Mouse (Mus musculus) left cerebral cortex, adult 11 months (tissue): ENCODE results near the gene Papss2.
"Not testable (repeated sequence)": the region's sequence is repeated elsewhere in the genome, so short reads cannot be mapped to it uniquely, and the experiment has no call there.

Source experiments
- DNase-seq: peaks from one replicate; pipeline ENCODE4 v3.0.0; 2022; ENCODE audit warnings: low spot score

Papss2 gene

GRCm38 (mm10) chr19:32638276-32638903 is 42.8 kb downstream of the Papss2 start:
- no peak for DNase-seq

- DNase-seq = no peak
These were observed 45.9 kb downstream of the Papss2 start for GRCm38 (mm10) chr19:32641535-32641934.

GRCm38 (mm10) chr19:32641995-32642394 is 46.4 kb downstream of the Papss2 start:
- DNase-seq = no peak

GRCm38 (mm10) chr19:32643642-32644041 is 48.1 kb downstream of the Papss2 start:
- no peak for DNase-seq

GRCm38 (mm10) chr19:32645939-32646338 is 50.3 kb downstream of the Papss2 start:
- DNase-seq = no peak

GRCm38 (mm10) chr19:32646382-32646781 is 50.8 kb downstream of the Papss2 start:
- no peak for DNase-seq

GRCm38 (mm10) chr19:32648019-32648571 is 52.5 kb downstream of the Papss2 start:
- DNase-seq = no peak

GRCm38 (mm10) chr19:32651046-32651445 is 55.5 kb downstream of the Papss2 start:
- no peak for DNase-seq

- DNase-seq = no peak
These were observed 57.5 kb downstream of the Papss2 start for GRCm38 (mm10) chr19:32653122-32653521.

- DNase-seq = no peak
These were observed 58.2 kb downstream of the Papss2 start for GRCm38 (mm10) chr19:32653630-32654362.

GRCm38 (mm10) chr19:32659346-32659745 is 63.8 kb downstream of the Papss2 start:
- no peak for DNase-seq

GRCm38 (mm10) chr19:32662936-32663335 is 67.3 kb downstream of the Papss2 start:
- DNase-seq = no peak

GRCm38 (mm10) chr19:32665243-32665642 is 69.7 kb downstream of the Papss2 start:
- DNase-seq = no peak

- DNase-seq = not testable (repeated sequence)
These were observed 72.2 kb downstream of the Papss2 start for GRCm38 (mm10) chr19:32667830-32668229.

- DNase-seq = no peak
These were observed 80.2 kb downstream of the Papss2 start for GRCm38 (mm10) chr19:32675766-32676165.

GRCm38 (mm10) chr19:32680894-32681293 is 85.3 kb downstream of the Papss2 start:
- no peak for DNase-seq

GRCm38 (mm10) chr19:32683081-32683480 is 87.5 kb downstream of the Papss2 start:
- DNase-seq = no peak

GRCm38 (mm10) chr19:32687721-32688120 is 92.1 kb downstream of the Papss2 start:
- DNase-seq = no peak

GRCm38 (mm10) chr19:32688227-32688626 is 92.6 kb downstream of the Papss2 start:
- not testable (repeated sequence) for DNase-seq

- DNase-seq = no peak
These were observed 94.1 kb downstream of the Papss2 start for GRCm38 (mm10) chr19:32689724-32690123.

GRCm38 (mm10) chr19:32696674-32697073 is 101.1 kb downstream of the Papss2 start:
- no peak for DNase-seq

- DNase-seq = no peak
These were observed 106.6 kb downstream of the Papss2 start for GRCm38 (mm10) chr19:32702191-32702590.

GRCm38 (mm10) chr19:32708996-32709395 is 113.4 kb downstream of the Papss2 start:
- DNase-seq = no peak
